Mouse (Mus musculus) lung, adult 2 months (tissue): ENCODE measurements at regions not wholly inside any gene's neighbourhood (a gene's known extent, or its start where the extent isn't known, plus 50 kb on each side); places are given as distances from the start of the nearest gene placed in this dataset.
"Not testable (repeated sequence)": the region's sequence is repeated elsewhere in the genome, so short reads cannot be mapped to it uniquely, and the experiment has no call there.

Experiments used
- DNase-seq: peaks from one replicate; pipeline ENCODE4 v3.0.0; 2022
- H3K4me1 ChIP-seq: fragments of 200-500 bp; 2 replicates; pipeline ENCODE4 v1.6.1; 2011; ENCODE audit warnings: low read length; ENCODE audit not compliant: control insufficient read depth, insufficient read depth
- H3K4me3 ChIP-seq: fragments of 200-500 bp; replicated peaks from 2 replicates; pipeline ENCODE3; 2011; ENCODE audit warnings: low read depth, mild to moderate bottlenecking, control low read depth, low read length; ENCODE audit errors: extremely low read depth
- CTCF ChIP-seq: fragments of 200-500 bp; IDR thresholded peaks from 2 replicates; pipeline ENCODE4 v1.5.1; 2011; ENCODE audit warnings: mild to moderate bottlenecking, low read length, control low read depth; ENCODE audit not compliant: insufficient read depth
- POLR2A ChIP-seq: fragments of 200-500 bp; IDR thresholded peaks from 2 replicates; pipeline ENCODE4 v1.6.1; 2011; ENCODE audit warnings: low read depth, mild to moderate bottlenecking, control low read depth, low read length, borderline replicate concordance; ENCODE audit errors: extremely low read depth
- WGBS: fragments of 180-500 bp; shearing (Covaris S2); methylation state at CpG from one replicate; pipeline ENCODE4 v1.1.7; 2018; 5-methylcytosine and 5-hydroxymethylcytosine counted together

DNA sequence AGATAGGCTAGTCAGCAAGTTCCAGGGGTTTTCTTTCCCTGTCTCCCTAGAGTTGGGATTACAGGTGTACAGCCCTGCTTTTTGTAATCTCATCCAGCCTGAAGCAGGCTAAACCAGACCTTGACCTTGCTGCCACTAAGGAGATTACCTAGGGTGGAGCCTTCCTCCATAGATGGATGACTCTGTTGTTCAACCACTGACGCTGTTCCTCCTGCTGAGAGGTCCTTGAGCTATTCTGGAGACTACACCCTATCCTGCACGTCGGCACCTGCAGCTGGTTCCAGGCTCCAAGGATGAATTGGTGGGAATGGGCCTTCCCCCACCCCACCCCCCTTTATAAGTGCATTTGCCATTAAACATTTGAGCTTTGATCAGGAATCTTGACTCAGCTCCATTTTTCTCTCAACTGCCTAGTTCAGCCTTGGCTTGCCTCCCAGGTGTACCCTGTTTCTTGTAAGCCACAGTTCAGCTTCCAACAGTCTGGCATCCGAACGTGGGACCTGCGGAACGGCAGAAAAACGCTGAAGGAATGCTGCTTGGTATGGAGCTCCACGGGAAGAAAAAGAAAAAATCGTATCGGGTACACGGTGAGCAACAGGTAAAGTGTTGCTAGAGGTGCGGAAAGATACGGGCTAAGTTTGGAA, 131.7 kb upstream of the Ube2e1 start:
- Histone ChIP-seq H3K4me3 (no peak overlapping the region), H3K4me1 (no peaks in the 10 kb centered on the region; the same call in 1 of the 2 replicates)
- 40% methylated on average over 14 of the region's 14 CpGs for WGBS
- no peak for TF ChIP-seq CTCF
- TF ChIP-seq POLR2A = no peak
- DNase-seq = no peak

GRCm38 (mm10) chr14:18462381-18462780, 130.7 kb upstream of the Ube2e1 start:
- 72% methylated on average over 4 of the region's 4 CpGs for WGBS

DNA sequence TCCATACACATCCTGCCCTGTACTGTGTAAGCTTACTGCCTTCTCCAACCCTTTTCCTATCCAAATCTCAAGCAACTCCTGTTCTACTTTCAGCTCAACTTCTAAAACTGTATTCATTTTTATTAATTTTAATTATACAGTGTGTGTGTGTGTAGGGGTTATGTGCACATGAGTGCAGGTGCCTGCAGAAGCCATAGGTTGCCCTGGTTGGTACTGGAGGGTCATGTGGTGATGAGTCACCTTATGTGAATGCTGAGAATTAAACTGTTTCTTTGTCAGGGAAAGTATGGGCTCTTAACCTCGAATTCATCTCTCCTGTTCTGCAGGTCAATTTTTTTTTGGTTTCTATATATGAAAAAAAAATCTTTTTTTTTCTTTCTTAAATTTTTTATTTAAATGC, 117.0 kb upstream of the Ube2e1 start:
- TF ChIP-seq CTCF (no peak), POLR2A (no peak)
- no peak overlapping the region for H3K4me3 ChIP-seq
- H3K4me1 ChIP-seq = no peaks in the 10 kb centered on the region
- DNase-seq = no peak
- WGBS = 39% methylated on average over 1 of the region's 1 CpGs

More at GRCm38 (mm10) chr14:18462381-18462780, 130.7 kb upstream of the Ube2e1 start:
- no peak for TF ChIP-seq POLR2A
- TF ChIP-seq CTCF = no peak
- H3K4me3 ChIP-seq = no peak overlapping the region
- DNase-seq = no peak
- H3K4me1 ChIP-seq = no peaks in the 10 kb centered on the region; the same call in 1 of the 2 replicates

- TF ChIP-seq POLR2A (no peak), CTCF (no peak)
- Histone ChIP-seq H3K4me3 (no peak overlapping the region), H3K4me1 (no peaks in the 10 kb centered on the region)
- WGBS = 79% methylated on average over 1 of the region's 1 CpGs
- DNase-seq = no peak
These were observed 112.8 kb upstream of the Ube2e1 start for GRCm38 (mm10) chr14:18444492-18444891.

DNA sequence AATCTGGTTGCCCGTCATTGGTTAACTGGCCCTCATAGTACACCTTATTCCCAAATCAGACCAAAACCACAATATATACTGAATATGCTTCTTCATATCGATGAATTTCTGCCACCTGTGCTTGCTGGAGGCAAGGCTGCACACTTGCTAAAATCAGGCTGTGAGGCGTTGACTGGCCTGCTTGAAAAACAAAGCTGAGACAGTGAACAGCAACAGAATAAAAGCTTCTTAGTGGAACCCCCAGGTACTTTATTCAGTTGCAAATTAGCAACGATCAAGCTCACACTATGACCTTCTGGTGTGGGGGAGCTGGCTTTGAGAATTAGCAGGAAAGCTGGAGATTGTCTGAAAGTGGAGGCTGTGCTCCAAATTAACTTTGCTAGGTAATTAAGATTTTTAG, 97.3 kb upstream of the Ube2e1 start:
- not testable (repeated sequence) for DNase-seq, H3K4me1 ChIP-seq, H3K4me3 ChIP-seq
- 58% methylated on average over 4 of the region's 4 CpGs for WGBS

DNA sequence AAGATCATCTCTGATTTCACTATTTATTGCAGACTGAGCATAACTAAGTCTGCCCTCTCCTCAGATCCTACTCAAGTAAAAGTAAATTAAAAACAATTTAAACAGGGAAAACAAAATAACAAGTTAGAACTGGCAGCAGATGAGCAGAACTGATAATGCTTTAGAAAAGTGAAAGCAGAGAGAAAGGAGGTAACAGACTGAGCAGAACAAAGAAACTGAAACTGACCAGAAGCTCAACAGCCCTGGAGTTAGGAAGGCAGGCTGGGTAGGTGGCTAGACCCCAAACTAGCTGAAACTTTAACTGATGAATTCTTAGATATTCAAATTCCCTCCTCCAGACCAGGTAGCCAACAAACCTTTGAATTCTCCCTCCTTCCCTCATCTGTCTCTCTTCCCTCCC, 94.2 kb upstream of the Ube2e1 start:
- no peaks in the 10 kb centered on the region for H3K4me1 ChIP-seq
- TF ChIP-seq POLR2A (no peak), CTCF (no peak)
- DNase-seq = no peak

GRCm38 (mm10) chr14:18416839-18417238, 85.2 kb upstream of the Ube2e1 start:
- 21% methylated on average over 2 of the region's 2 CpGs for WGBS
- no peak overlapping the region for H3K4me3 ChIP-seq
- no peak for TF ChIP-seq POLR2A
- TF ChIP-seq CTCF = no peak
- H3K4me1 ChIP-seq = no peaks in the 10 kb centered on the region
- no peak for DNase-seq

More for the DNA sequence above, 94.2 kb upstream of the Ube2e1 start:
- no peak overlapping the region for H3K4me3 ChIP-seq

DNA sequence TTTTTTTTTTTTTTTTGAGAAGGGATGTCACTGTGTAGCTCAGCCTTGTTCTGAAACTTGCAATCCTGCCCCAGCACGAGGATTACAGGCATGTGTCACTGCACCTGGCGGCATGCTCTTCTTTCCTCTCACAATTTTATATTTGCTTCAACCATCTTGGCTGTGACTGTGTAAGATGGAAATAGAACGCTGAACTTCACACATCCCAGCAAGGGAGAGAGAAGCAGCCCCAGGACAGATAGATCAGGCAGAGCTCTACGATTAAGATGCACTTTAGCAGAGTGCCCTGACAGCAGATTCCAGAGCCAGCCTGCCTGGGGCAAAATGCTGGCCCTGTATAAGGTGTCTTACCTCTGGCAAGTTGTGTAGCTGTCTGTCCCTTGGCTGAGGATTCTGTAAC, 84.7 kb upstream of the Ube2e1 start:
- Histone ChIP-seq H3K4me1 (no peaks in the 10 kb centered on the region), H3K4me3 (no peak overlapping the region)
- 70% methylated on average over 4 of the region's 4 CpGs for WGBS
- DNase-seq = no peak
- no peak for TF ChIP-seq POLR2A
- TF ChIP-seq CTCF = no peak

DNA sequence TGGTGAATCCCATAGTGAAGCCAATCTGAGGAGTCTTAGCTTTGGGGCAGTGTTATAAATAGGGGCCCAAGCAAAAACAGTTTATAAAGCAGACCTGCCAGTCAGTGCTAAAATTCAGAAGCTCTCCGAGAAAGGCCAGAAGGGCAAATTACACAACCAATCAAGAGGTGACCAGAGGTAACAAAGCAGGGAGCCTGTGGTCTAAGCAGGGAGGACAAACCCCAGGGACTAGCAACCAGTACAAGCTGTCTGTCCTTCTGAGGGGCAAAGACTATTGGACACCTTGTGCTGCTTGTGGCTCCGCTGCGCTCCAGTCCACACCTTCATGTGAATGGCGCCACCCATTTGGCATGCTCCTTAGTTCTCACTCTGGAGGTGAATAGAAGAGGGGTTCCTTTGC, 67.3 kb upstream of the Ube2e1 start:
- WGBS = 89% methylated on average over 4 of the region's 4 CpGs
- Histone ChIP-seq H3K4me1 (no peaks in the 10 kb centered on the region), H3K4me3 (no peak overlapping the region)
- no peak for TF ChIP-seq CTCF
- no peak for TF ChIP-seq POLR2A
- no peak for DNase-seq

DNA sequence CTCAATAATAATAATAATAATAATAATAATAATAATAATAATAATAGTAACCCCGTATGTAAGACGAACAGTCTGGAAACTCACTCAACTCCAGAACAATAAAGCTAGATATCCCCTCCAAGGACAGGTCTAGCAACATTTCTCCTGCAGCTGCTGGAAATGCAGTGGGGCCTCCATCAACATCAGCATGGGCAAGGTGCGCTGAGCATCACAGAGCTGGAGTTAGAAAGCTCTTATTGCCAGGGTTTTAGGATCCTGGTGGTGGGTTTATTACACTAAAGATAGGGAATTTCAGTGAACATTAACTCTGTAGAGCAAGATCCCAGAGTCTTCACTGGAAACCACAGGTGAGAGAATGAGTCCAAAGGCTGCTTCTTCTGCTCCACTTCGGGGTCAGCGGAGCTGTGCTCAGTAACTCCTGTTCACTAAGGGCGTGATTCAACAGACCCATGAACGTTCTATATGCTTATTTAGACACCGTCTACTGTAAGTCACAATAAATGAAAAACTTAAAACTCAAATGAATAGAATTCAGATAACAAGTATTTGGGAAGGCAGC, 64.6 kb upstream of the Ube2e1 start:
- WGBS = 84% methylated on average over 8 of the region's 8 CpGs
- no peak overlapping the region for H3K4me3 ChIP-seq
- no peak for TF ChIP-seq POLR2A
- no peak for TF ChIP-seq CTCF
- no peak for DNase-seq
- no peaks in the 10 kb centered on the region for H3K4me1 ChIP-seq
